Mouse (Mus musculus): ENCODE measurements at regions not wholly inside any gene's neighbourhood (a gene's known extent, or its start where the extent isn't known, plus 50 kb on each side); places are given as distances from the start of the nearest gene placed in this dataset.
A peak's percentile ranks its signal among the peaks of the same experiment; 100 is the strongest.

DNA sequence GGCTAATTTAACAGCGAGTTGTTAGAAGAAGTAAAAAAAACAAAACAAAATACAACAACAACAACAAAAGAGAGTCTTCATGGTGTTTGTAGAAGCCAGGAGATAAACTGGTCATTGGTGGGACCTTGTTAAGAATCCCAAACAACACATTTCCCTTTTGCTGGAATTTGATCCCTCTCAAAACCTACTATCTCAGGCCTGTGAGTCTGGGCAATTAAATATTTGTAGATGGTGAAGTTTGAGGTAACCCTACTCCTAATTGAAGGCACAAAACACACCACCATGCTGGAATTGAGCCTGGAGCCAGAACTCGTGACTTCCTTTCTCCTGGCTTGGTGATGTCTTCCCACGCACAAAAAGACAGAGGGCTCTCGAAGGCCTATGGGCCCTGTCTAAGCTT lies 65.4 kb upstream of the Akt3 start:
- DNase-seq = no peak

DNA sequence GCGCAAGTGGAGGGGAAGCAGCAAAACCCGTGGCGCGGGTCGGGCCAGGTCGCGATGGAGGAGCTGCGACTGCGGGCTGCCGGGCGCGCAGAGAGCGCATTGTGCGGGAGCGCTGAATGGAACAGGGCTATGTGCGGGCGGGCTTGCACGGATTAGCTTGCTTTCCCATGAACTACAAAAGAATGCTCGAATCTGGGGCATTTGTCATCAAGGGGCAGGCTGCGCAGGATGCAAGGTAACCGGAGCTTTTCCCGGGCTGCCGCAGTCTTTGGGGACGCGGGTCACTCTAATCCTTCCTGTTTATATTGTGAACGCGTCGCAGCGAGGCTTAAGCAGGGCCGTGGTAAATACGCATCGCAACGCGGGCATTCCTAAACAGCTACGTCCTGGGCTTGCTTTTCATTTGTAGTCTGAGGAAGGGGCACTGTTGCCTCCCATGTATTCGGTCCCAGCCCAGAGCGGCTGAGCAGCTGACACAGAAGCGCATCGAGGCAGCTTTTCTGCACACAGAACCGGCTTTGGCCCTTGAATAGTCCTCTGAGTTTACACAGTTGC lies 64.8 kb upstream of the Akt3 start:
- DNase-seq = peak; percentile 31

- no peak for DNase-seq
Observed at GRCm38 (mm10) chr1:177322307-177322685, 64.3 kb upstream of the Akt3 start.

GRCm38 (mm10) chr1:177321655-177322306 lies 63.8 kb upstream of the Akt3 start:
- peak; percentile 30 for DNase-seq

GRCm38 (mm10) chr1:177308213-177308872 lies 50.3 kb upstream of the Akt3 start:
- DNase-seq = no peak
